8 mouse cellular contexts compared by ENCODE assay signal in the genomic region with DNA sequence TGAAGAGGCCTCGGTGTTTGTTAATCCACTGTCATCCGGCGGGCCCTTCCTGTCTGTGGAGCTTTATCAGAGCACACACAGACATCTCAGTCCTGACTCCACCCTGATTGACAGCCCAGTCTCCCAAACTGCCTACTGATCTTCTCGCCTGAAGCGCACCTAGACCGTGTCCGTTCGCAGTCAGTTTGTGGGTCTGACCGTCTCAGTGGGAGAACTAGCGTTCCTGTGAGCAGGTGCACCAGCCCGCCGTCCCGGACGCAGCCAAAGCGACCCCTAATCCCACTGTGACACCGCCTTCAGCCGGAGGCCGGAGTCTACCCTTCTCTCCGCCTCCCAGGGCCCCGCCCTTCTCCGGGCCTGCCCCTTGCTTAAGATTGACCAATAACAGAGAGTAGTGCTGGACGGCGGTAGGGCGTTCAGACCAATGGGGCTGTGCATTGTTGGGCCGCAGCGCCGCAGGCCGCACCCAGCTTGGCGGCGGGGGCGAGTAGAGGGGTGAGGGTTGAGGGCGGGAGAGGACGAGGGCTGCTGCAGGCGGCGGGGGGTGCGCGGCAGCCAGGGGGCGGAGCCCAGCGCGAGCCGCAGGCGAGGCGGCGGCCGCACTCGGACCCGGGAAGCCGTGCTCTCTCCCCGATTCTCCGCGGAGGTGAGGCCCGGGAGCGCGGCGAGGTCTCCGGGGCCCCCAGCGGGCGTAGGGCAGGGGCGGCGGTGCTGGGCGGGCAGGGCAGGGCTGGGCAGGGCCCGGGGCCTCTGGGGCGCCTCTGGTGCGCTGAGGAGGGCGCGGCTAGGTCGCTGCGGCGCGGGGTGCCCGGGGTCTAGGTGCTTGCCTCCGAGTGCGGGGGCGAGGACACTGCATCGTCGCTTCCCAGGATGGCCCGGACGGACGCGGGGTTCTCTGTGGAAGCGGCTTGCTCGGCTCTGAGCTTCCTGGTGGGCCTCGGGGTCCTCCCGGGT. TPM values are rescaled to one million over a fixed set of nuclear protein-coding genes. Genes with fewer than 3 reads are reported as not detected.
A peak's percentile ranks its signal among the peaks of the same experiment; 100 is the strongest.
DNase-seq lines count a peak whose midpoint lies in the region; ATAC-seq and TF ChIP-seq lines count a peak whose summit lies in the region.

A gene (plus strand): TSS at position 397 of the 954 bp plus-strand sequence.

- H3K4me3 ChIP-seq in CH12.LX (replicated peaks in 1 of 3; ENCODE audit: low read depth in 2 of 3, low read length in 2 of 3, poor library complexity in 1 of 3): peak within 1 kb of the TSS; percentile 91 to 92 (median 92)
- H3K4me3 ChIP-seq in forebrain, embryonic 11.5 days (ENCODE audit: low read depth, low read length): peak within 1 kb of the TSS; percentile 93
- H3K4me3 ChIP-seq in heart, embryonic 16.5 days (ENCODE audit: low read length): peak within 1 kb of the TSS; percentile 97
- peak within 1 kb of the TSS; percentile 95 for H3K4me3 ChIP-seq in liver, embryonic 15.5 days (replicated peaks)
- peak within 1 kb of the TSS; percentile 92 for H3K4me3 ChIP-seq in neural tube, embryonic 12.5 days

- no peaks in the 10 kb centered on the region for H3K27me3 ChIP-seq in CH12.LX (replicated peaks)
- no peaks in the 10 kb centered on the region for H3K27me3 ChIP-seq in forebrain, embryonic 11.5 days (ENCODE audit: control insufficient read depth, insufficient read depth, low read length)
- H3K27me3 ChIP-seq in heart, embryonic 16.5 days (ENCODE audit: control insufficient read depth, insufficient read depth, low read length): no peaks in the 10 kb centered on the region
- no peaks in the 10 kb centered on the region for H3K27me3 ChIP-seq in liver, embryonic 15.5 days
- H3K27me3 ChIP-seq in neural tube, embryonic 12.5 days (replicated peaks): no peaks in the 10 kb centered on the region

- peak within 1 kb of the TSS; percentile 91 for H3K9ac ChIP-seq in CH12.LX (ENCODE audit: insufficient read depth, low read depth)
- H3K9ac ChIP-seq in forebrain, embryonic 11.5 days (ENCODE audit: low read length): peak within 1 kb of the TSS; percentile 96
- peak within 1 kb of the TSS; percentile 99 for H3K9ac ChIP-seq in heart, embryonic 16.5 days (ENCODE audit: low read length)
- H3K9ac ChIP-seq in liver, embryonic 15.5 days: peak within 1 kb of the TSS; percentile 97
- H3K9ac ChIP-seq in neural tube, embryonic 12.5 days: peak within 1 kb of the TSS; percentile 96

- H3K4me2 ChIP-seq in CH12.LX (ENCODE audit: insufficient read depth, low read depth, poor library complexity, severe bottlenecking): peak within 1 kb of the TSS; percentile 99
- H3K4me2 ChIP-seq in forebrain, embryonic 11.5 days (ENCODE audit: low read depth, low read length, severe bottlenecking): peak within 1 kb of the TSS; percentile 62
- H3K4me2 ChIP-seq in heart, embryonic 16.5 days (ENCODE audit: low read depth, low read length): peak within 1 kb of the TSS; percentile 89
- H3K4me2 ChIP-seq in liver, embryonic 15.5 days: peak within 1 kb of the TSS; percentile 77
- peak within 1 kb of the TSS; percentile 70 for H3K4me2 ChIP-seq in neural tube, embryonic 12.5 days (replicated peaks)

- H3K27ac ChIP-seq in CH12.LX (ENCODE audit: insufficient read depth, low read depth): peak within 1 kb of the TSS; percentile 37; the same call in 1 of the 2 replicates
- peak within 1 kb of the TSS; percentile 87 for H3K27ac ChIP-seq in forebrain, embryonic 11.5 days (ENCODE audit: low read depth, low read length)
- peak within 1 kb of the TSS; percentile 92 for H3K27ac ChIP-seq in heart, embryonic 16.5 days (ENCODE audit: low read length)
- H3K27ac ChIP-seq in liver, embryonic 15.5 days (replicated peaks): peak within 1 kb of the TSS; percentile 100
- peak within 1 kb of the TSS; percentile 89 for H3K27ac ChIP-seq in neural tube, embryonic 12.5 days

- H3K79me2 ChIP-seq in CH12.LX (replicated peaks; ENCODE audit: control insufficient read depth, extremely low read depth, insufficient read depth, poor library complexity, severe bottlenecking): peaks cover 9% of the 10 kb centered on the region

- DNase-seq in CH12.LX (ENCODE audit: extremely low read depth): peak; percentile 95
- DNase-seq in c-Kit-positive CD71-positive TER-119-negative erythroid progenitor cells, embryonic 14.5 days (ENCODE audit: low read depth): peak; percentile 94
- peak; percentile 98 for DNase-seq in forebrain, embryonic 11.5 days (ENCODE audit: low spot score)
- peak; percentile 95 to 97 for DNase-seq in kidney, postnatal 36 days
- DNase-seq in telencephalon, adult 2 months (ENCODE audit: low read depth, low spot score): peak; percentile 96

- in situ Hi-C loops in CH12.LX (cut with MboI; ENCODE audit: low pct_ligation_motif_present, low pct_unique_long_range_greater_than_20kb, low sequenced_read_pairs): no loop called here

- dilution Hi-C loops in CH12.LX (cut with MboI; ENCODE audit: extremely low pct_ligation_motif_present, extremely low pct_unique_long_range_greater_than_20kb, low sequenced_read_pairs): no loop called here

- no peaks in the 10 kb centered on the region for H3K9me3 ChIP-seq in CH12.LX (replicated peaks; ENCODE audit: low read length)
- no peaks in the 10 kb centered on the region for H3K9me3 ChIP-seq in forebrain, embryonic 11.5 days (ENCODE audit: control insufficient read depth, low read length)
- no peaks in the 10 kb centered on the region for H3K9me3 ChIP-seq in heart, embryonic 16.5 days (replicated peaks; ENCODE audit: control insufficient read depth, low read length)
- no peaks in the 10 kb centered on the region for H3K9me3 ChIP-seq in liver, embryonic 15.5 days (replicated peaks)
- H3K9me3 ChIP-seq in neural tube, embryonic 12.5 days: no peaks in the 10 kb centered on the region

- peak; percentile 96 for TF ChIP-seq POLR2A in CH12.LX (IDR thresholded peaks at IDR 0.05; ENCODE audit: low read depth, low read length)

- H3K4me1 ChIP-seq in CH12.LX (ENCODE audit: control insufficient read depth in 1 of 2, insufficient read depth in 2 of 2): peaks cover 4 to 15% of the 10 kb centered on the region in 2 experiments
- peaks cover 4% of the 10 kb centered on the region for H3K4me1 ChIP-seq in forebrain, embryonic 11.5 days (replicated peaks; ENCODE audit: control insufficient read depth, insufficient read depth, low read length)
- peaks cover 16% of the 10 kb centered on the region for H3K4me1 ChIP-seq in heart, embryonic 16.5 days (ENCODE audit: control insufficient read depth, insufficient read depth, low read length)
- peaks cover 67% of the 10 kb centered on the region for H3K4me1 ChIP-seq in liver, embryonic 15.5 days (replicated peaks)
- peaks cover 19% of the 10 kb centered on the region for H3K4me1 ChIP-seq in neural tube, embryonic 12.5 days

- H3K36me3 ChIP-seq in CH12.LX (replicated peaks in 1 of 2; ENCODE audit: control insufficient read depth in 1 of 2, insufficient read depth in 1 of 2, low read length in 1 of 2): peaks cover 0 to 4% of the 10 kb centered on the region in 2 experiments
- H3K36me3 ChIP-seq in forebrain, embryonic 11.5 days (ENCODE audit: control insufficient read depth, insufficient read depth, low read length): no peaks in the 10 kb centered on the region
- no peaks in the 10 kb centered on the region for H3K36me3 ChIP-seq in heart, embryonic 16.5 days (ENCODE audit: control insufficient read depth, insufficient read depth)
- H3K36me3 ChIP-seq in liver, embryonic 15.5 days (replicated peaks): peaks cover 24% of the 10 kb centered on the region
- H3K36me3 ChIP-seq in neural tube, embryonic 12.5 days: no peaks in the 10 kb centered on the region

- TF ChIP-seq EP300 in CH12.LX (IDR thresholded peaks at IDR 0.05; ENCODE audit: low read length): no peak

- TF ChIP-seq RAD21 in CH12.LX (IDR thresholded peaks at IDR 0.05; ENCODE audit: low read depth, low read length): no peak

- peak; percentile 100 for ATAC-seq in forebrain, embryonic 11.5 days (replicated peaks; ENCODE audit: low FRiP score)
- ATAC-seq in heart, embryonic 16.5 days (replicated peaks; ENCODE audit: extremely low read depth, insufficient read depth, low FRiP score): peak; percentile 99
- ATAC-seq in liver, embryonic 15.5 days (ENCODE audit: insufficient read depth): peak; percentile 96
- peak; percentile 100 for ATAC-seq in neural tube, embryonic 12.5 days (ENCODE audit: low FRiP score, low read depth)

- under 1% methylated on average over 69 of the region's 84 CpGs for WGBS in forebrain, embryonic 11.5 days
- under 1% methylated on average over 83 of the region's 84 CpGs for WGBS in heart, embryonic 16.5 days
- under 1% methylated on average over 65 of the region's 84 CpGs for WGBS in liver, embryonic 15.5 days (ENCODE audit: insufficient replicate concordance)
- under 1% methylated on average over 74 of the region's 84 CpGs for WGBS in neural tube, embryonic 12.5 days

- no peak for TF ChIP-seq CTCF in CH12.LX (conservative IDR thresholded peaks at IDR 0.05 in 1 of 2, IDR thresholded peaks at IDR 0.05 in 1 of 2; ENCODE audit: low read depth in 2 of 2, low read length in 2 of 2)

TF ChIP-seq in CH12.LX, 34 proteins besides CTCF, POLR2A, EP300 and RAD21 (continues in another document):
- no peak for TF ChIP-seq ETS1 (conservative IDR thresholded peaks at IDR 0.05; ENCODE audit: low read depth, low read length)
- peak; percentile 68 for TF ChIP-seq SIN3A (IDR thresholded peaks at IDR 0.05; ENCODE audit: low read length)
- TF ChIP-seq KAT2A (IDR thresholded peaks at IDR 0.05; ENCODE audit: insufficient replicate concordance, low read length): peak; percentile 68; the same call in 1 of the 2 replicates
- TF ChIP-seq ZKSCAN1 (IDR thresholded peaks at IDR 0.05; ENCODE audit: borderline replicate concordance, low read depth, low read length): no peak
- peak; percentile 75 for TF ChIP-seq TBP (conservative IDR thresholded peaks at IDR 0.05; ENCODE audit: low read depth, low read length)
- no peak for TF ChIP-seq BHLHE40 (IDR thresholded peaks at IDR 0.05; ENCODE audit: low read depth, low read length)
- no peak for TF ChIP-seq ZNF384 (IDR thresholded peaks at IDR 0.05; ENCODE audit: low read depth, low read length)
- peak; percentile 99 for TF ChIP-seq MAZ (IDR thresholded peaks at IDR 0.05; ENCODE audit: low read depth, low read length)
- no peak for TF ChIP-seq JUN (IDR thresholded peaks at IDR 0.05; ENCODE audit: insufficient read depth, low read depth, low read length)
- no peak for TF ChIP-seq GABPA (IDR thresholded peaks at IDR 0.05; ENCODE audit: insufficient replicate concordance, low read depth, low read length)
- peak; percentile 59 for TF ChIP-seq NRF1 (IDR thresholded peaks at IDR 0.05; ENCODE audit: low read depth, low read length)
- TF ChIP-seq SMC3 (IDR thresholded peaks at IDR 0.05; ENCODE audit: low read depth, low read length): no peak

RNA-seq across cellular contexts. Expression of the gene that starts here (rescaled TPM):
- total RNA-seq in CH12.LX (2012; rRNA removed) (32.1 and 45.0 TPM in 2 replicates), CH12.LX (2014; rRNA removed) (28.0 and 28.1 TPM in 2 replicates)
- 46.0 and 48.7 TPM in 2 replicates for polyA plus RNA-seq in CH12.LX (2012; ENCODE audit: insufficient read length, low read depth)
- 202 and 238 TPM in 2 replicates for polyA plus RNA-seq in forebrain, embryonic 11.5 days (2014; fragmentation: Nextera tagmentation; extraction: Ambion mirVana)
- polyA plus RNA-seq in heart, embryonic 16.5 days (2015; fragmentation: Nextera tagmentation; extraction: Ambion mirVana): 158 and 160 TPM in 2 replicates
- 135 and 144 TPM in 2 replicates for polyA plus RNA-seq in liver, embryonic 15.5 days (2015; fragmentation: Nextera tagmentation; extraction: Ambion mirVana)
- 200 and 218 TPM in 2 replicates for polyA plus RNA-seq in neural tube, embryonic 12.5 days (2016; fragmentation: Nextera tagmentation; extraction: Ambion mirVana)

Comparison
In these comparisons a context has a peak if more than half of its experiments do, and no peak if none do; other contexts are left out.
1. Peak in every context shown above with its lines: DNase-seq, ATAC-seq, H3K4me3 ChIP-seq and H3K27ac ChIP-seq.
2. H3K27ac ChIP-seq: peak in every context shown above with its lines; median percentile 100 in liver, embryonic 15.5 days; 92 in heart, embryonic 16.5 days; 89 in neural tube, embryonic 12.5 days; 87 in forebrain, embryonic 11.5 days; 37 in CH12.LX.